Mouse (Mus musculus): ENCODE data around the gene Apbb2.

Apbb2 gene

GRCm38 (mm10) chr5:66384114-66384513 is 234.5 kb downstream of the Apbb2 start:
- no peak for DNase-seq (ENCODE audit: low read depth, low spot score)

GRCm38 (mm10) chr5:66382111-66382510 is 236.5 kb downstream of the Apbb2 start:
- DNase-seq (ENCODE audit: low read depth, low spot score), result no peak

GRCm38 (mm10) chr5:66378968-66379367 is 239.6 kb downstream of the Apbb2 start:
- DNase-seq (ENCODE audit: low read depth, low spot score), result no peak

- no peak for DNase-seq (ENCODE audit: low read depth, low spot score)
These were observed 241.9 kb downstream of the Apbb2 start for GRCm38 (mm10) chr5:66376589-66377270.

- DNase-seq (ENCODE audit: low read depth, low spot score), result no peak
These were observed 244.2 kb downstream of the Apbb2 start for GRCm38 (mm10) chr5:66374413-66374812.

- DNase-seq (ENCODE audit: low read depth, low spot score), result peak; percentile 14
These were observed 244.9 kb downstream of the Apbb2 start for GRCm38 (mm10) chr5:66373515-66374164.

GRCm38 (mm10) chr5:66371131-66371530 is 247.5 kb downstream of the Apbb2 start:
- no peak for DNase-seq (ENCODE audit: low read depth, low spot score)

- DNase-seq (ENCODE audit: low read depth, low spot score), result peak; percentile 78
These were observed 249.6 kb downstream of the Apbb2 start for GRCm38 (mm10) chr5:66368966-66369365.

GRCm38 (mm10) chr5:66367641-66368040 is 250.9 kb downstream of the Apbb2 start:
- no peak for DNase-seq (ENCODE audit: low read depth, low spot score)

- no peak for DNase-seq (ENCODE audit: low read depth, low spot score)
These were observed 255.0 kb downstream of the Apbb2 start for GRCm38 (mm10) chr5:66363274-66364261.

GRCm38 (mm10) chr5:66360739-66361138 is 257.8 kb downstream of the Apbb2 start:
- no peak for DNase-seq (ENCODE audit: low read depth, low spot score)

- no peak for DNase-seq (ENCODE audit: low read depth, low spot score)
These were observed 258.7 kb downstream of the Apbb2 start for GRCm38 (mm10) chr5:66359742-66360423.

GRCm38 (mm10) chr5:66355147-66355546 is 263.4 kb downstream of the Apbb2 start:
- DNase-seq (ENCODE audit: low read depth, low spot score), result no peak

- DNase-seq (ENCODE audit: low read depth, low spot score), result no peak
These were observed 264.7 kb downstream of the Apbb2 start for GRCm38 (mm10) chr5:66353876-66354275.

GRCm38 (mm10) chr5:66351836-66352390 is 266.7 kb downstream of the Apbb2 start:
- no peak for DNase-seq (ENCODE audit: low read depth, low spot score)

GRCm38 (mm10) chr5:66351064-66351463 is 267.5 kb downstream of the Apbb2 start:
- no peak for DNase-seq (ENCODE audit: low read depth, low spot score)

- DNase-seq (ENCODE audit: low read depth, low spot score), result no peak
These were observed 268.0 kb downstream of the Apbb2 start for GRCm38 (mm10) chr5:66350611-66351010.

GRCm38 (mm10) chr5:66348421-66348820 is 270.2 kb downstream of the Apbb2 start:
- DNase-seq (ENCODE audit: low read depth, low spot score), result no peak

- no peak for DNase-seq (ENCODE audit: low read depth, low spot score)
These were observed 271.8 kb downstream of the Apbb2 start for GRCm38 (mm10) chr5:66346756-66347155.

GRCm38 (mm10) chr5:66345140-66345539 is 273.4 kb downstream of the Apbb2 start:
- DNase-seq (ENCODE audit: low read depth, low spot score), result peak; percentile 39

GRCm38 (mm10) chr5:66344182-66344581 is 274.4 kb downstream of the Apbb2 start:
- no peak for DNase-seq (ENCODE audit: low read depth, low spot score)

Data from R1 (cell line).